In genomic region chr8:122106270-122106669, GRCm38 (mm10) we compare ENCODE assay signal across 9 mouse cellular contexts.
DNase-seq lines count a peak whose midpoint lies in the region; ATAC-seq lines count a peak whose summit lies in the region.
"Had no signal": no experiment of that assay in that cellular context is flagged by ENCODE, and none has a peak within 500 bp of the region (broad histone marks: within the 10 kb centered on the region; RNA-seq: fewer than 3 reads in every experiment).

No protein-coding gene starts in this region.

- peak; percentile 45 for DNase-seq in midbrain, embryonic 14.5 days
- no peak for DNase-seq in midbrain, embryonic 11.5 days (ENCODE audit: low spot score, missing footprints)
- peak; percentile 16 for DNase-seq in brain, embryonic 18.5 days (ENCODE audit: low read depth, low spot score)
- DNase-seq in layer of hippocampus, adult 8-10 months (ENCODE audit: low spot score in 2 of 2) = peak; percentile 45 to 64

- H3K27ac ChIP-seq in midbrain, embryonic 14.5 days (replicated peaks; ENCODE audit: low read depth, low read length) = no peak overlapping the region
- no peak overlapping the region for H3K27ac ChIP-seq in midbrain, embryonic 11.5 days (ENCODE audit: low read depth, low read length)
- peak overlapping the region; percentile 71 for H3K27ac ChIP-seq in heart, embryonic 16.5 days (ENCODE audit: low read length)
- no peak overlapping the region for H3K27ac ChIP-seq in stomach, embryonic 16.5 days (ENCODE audit: low read length)

- no peaks in the 10 kb centered on the region for H3K27me3 ChIP-seq in midbrain, embryonic 14.5 days (ENCODE audit: control insufficient read depth, insufficient read depth, low read length)
- H3K27me3 ChIP-seq in midbrain, embryonic 11.5 days (ENCODE audit: control insufficient read depth, insufficient read depth, low read length) = no peaks in the 10 kb centered on the region
- 0 out of 2 replicates have a peak, but pooled peaks cover 2% of the 10 kb centered on the region for H3K27me3 ChIP-seq in heart, embryonic 16.5 days (ENCODE audit: control insufficient read depth, insufficient read depth, low read length)
- H3K27me3 ChIP-seq in stomach, embryonic 16.5 days (ENCODE audit: control insufficient read depth, insufficient read depth, low read length) = no peaks in the 10 kb centered on the region

- ATAC-seq in midbrain, embryonic 14.5 days (ENCODE audit: low FRiP score, low TSS enrichment) = no peak
- ATAC-seq in midbrain, embryonic 11.5 days (ENCODE audit: low FRiP score) = no peak
- ATAC-seq in heart, embryonic 16.5 days (replicated peaks; ENCODE audit: extremely low read depth, insufficient read depth, low FRiP score) = peak; percentile 88
- ATAC-seq in stomach, embryonic 16.5 days (ENCODE audit: insufficient read depth, low FRiP score) = peak; percentile 53; the same call in 1 of the 2 replicates
- no peak for ATAC-seq in activated CD4-positive, CD25-positive, alpha-beta regulatory T cell, adult 4 months
- no peak for ATAC-seq in CD4-positive, CD25-positive, alpha-beta regulatory T cell, adult 4 months

- H3K9ac ChIP-seq in midbrain, embryonic 14.5 days (replicated peaks; ENCODE audit: low read length) = no peak overlapping the region
- H3K9ac ChIP-seq in midbrain, embryonic 11.5 days (ENCODE audit: low read length) = no peak overlapping the region
- H3K9ac ChIP-seq in heart, embryonic 16.5 days (ENCODE audit: low read length) = no peak overlapping the region
- no peak overlapping the region for H3K9ac ChIP-seq in stomach, embryonic 16.5 days (ENCODE audit: low read length)

- H3K4me1 ChIP-seq in midbrain, embryonic 14.5 days (ENCODE audit: control insufficient read depth, insufficient read depth, low read length) = peaks cover 12% of the 10 kb centered on the region; the same call in 1 of the 2 replicates
- 0 out of 2 replicates have a peak, but pooled peaks cover 3% of the 10 kb centered on the region for H3K4me1 ChIP-seq in midbrain, embryonic 11.5 days (ENCODE audit: control insufficient read depth, insufficient read depth, low read length)
- peaks cover 39% of the 10 kb centered on the region for H3K4me1 ChIP-seq in heart, embryonic 16.5 days (ENCODE audit: control insufficient read depth, insufficient read depth, low read length)
- H3K4me1 ChIP-seq in stomach, embryonic 16.5 days (ENCODE audit: control insufficient read depth, insufficient read depth, low read length) = peaks cover 22% of the 10 kb centered on the region

- no peaks in the 10 kb centered on the region for H3K9me3 ChIP-seq in midbrain, embryonic 14.5 days (ENCODE audit: control insufficient read depth, low read length)
- H3K9me3 ChIP-seq in midbrain, embryonic 11.5 days (ENCODE audit: control insufficient read depth, low read length) = no peaks in the 10 kb centered on the region
- H3K9me3 ChIP-seq in heart, embryonic 16.5 days (replicated peaks; ENCODE audit: control insufficient read depth, low read length) = no peaks in the 10 kb centered on the region
- H3K9me3 ChIP-seq in stomach, embryonic 16.5 days (replicated peaks; ENCODE audit: control insufficient read depth, low read length) = no peaks in the 10 kb centered on the region

- H3K4me2 ChIP-seq in midbrain, embryonic 14.5 days (ENCODE audit: low read length) = no peak overlapping the region
- no peak overlapping the region for H3K4me2 ChIP-seq in midbrain, embryonic 11.5 days
- H3K4me2 ChIP-seq in heart, embryonic 16.5 days (ENCODE audit: low read depth, low read length) = peak overlapping the region; percentile 36; the same call in 1 of the 2 replicates
- H3K4me2 ChIP-seq in stomach, embryonic 16.5 days (ENCODE audit: low read depth, low read length) = no peak overlapping the region

- H3K36me3 ChIP-seq in midbrain, embryonic 14.5 days (ENCODE audit: control insufficient read depth, insufficient read depth, low read length) = no peaks in the 10 kb centered on the region
- no peaks in the 10 kb centered on the region for H3K36me3 ChIP-seq in midbrain, embryonic 11.5 days (ENCODE audit: control insufficient read depth, insufficient read depth, low read length)
- H3K36me3 ChIP-seq in heart, embryonic 16.5 days (ENCODE audit: control insufficient read depth, insufficient read depth) = no peaks in the 10 kb centered on the region
- H3K36me3 ChIP-seq in stomach, embryonic 16.5 days (ENCODE audit: control insufficient read depth, insufficient read depth, low read length) = no peaks in the 10 kb centered on the region

- no peak overlapping the region for H3K4me3 ChIP-seq in midbrain, embryonic 14.5 days (replicated peaks; ENCODE audit: low read depth, low read length)
- no peak overlapping the region for H3K4me3 ChIP-seq in midbrain, embryonic 11.5 days (ENCODE audit: low read depth, low read length)
- H3K4me3 ChIP-seq in heart, embryonic 16.5 days (ENCODE audit: low read length) = no peak overlapping the region
- no peak overlapping the region for H3K4me3 ChIP-seq in stomach, embryonic 16.5 days (replicated peaks; ENCODE audit: low read length)
- H3K4me3 ChIP-seq: myocyte had no signal

- WGBS in midbrain, embryonic 14.5 days = 76% methylated on average over 9 of the region's 9 CpGs
- WGBS in midbrain, embryonic 11.5 days = 84% methylated on average over 9 of the region's 9 CpGs
- 8% methylated on average over 9 of the region's 9 CpGs for WGBS in heart, embryonic 16.5 days
- 14% methylated on average over 9 of the region's 9 CpGs for WGBS in stomach, embryonic 16.5 days

Comparison
In these comparisons a context has a peak if more than half of its experiments do, and no peak if none do; other contexts are left out.
1. ATAC-seq: peak in heart, embryonic 16.5 days (single experiment) and stomach, embryonic 16.5 days (single experiment); none in midbrain, embryonic 14.5 days (single experiment), midbrain, embryonic 11.5 days (single experiment), activated CD4-positive, CD25-positive, alpha-beta regulatory T cell, adult 4 months (single experiment) and CD4-positive, CD25-positive, alpha-beta regulatory T cell, adult 4 months (single experiment).